Mouse (Mus musculus): ENCODE data around the gene Swi5. TPM values are rescaled to one million over a fixed set of nuclear protein-coding genes. Genes with fewer than 3 reads are reported as not detected.

Gene Swi5
- polyA plus RNA-seq, 1 experiment: not detected

GRCm38 (mm10) chr2:32258887-32259533, 28.9 kb downstream of the Swi5 start:
- WGBS: 48% methylated on average over 6 of the region's 6 CpGs
- no peak overlapping the region for H3K27ac ChIP-seq (ENCODE audit: insufficient read depth, low read depth, low read length)
- TF ChIP-seq CTCF (IDR thresholded peaks at IDR 0.05; ENCODE audit: insufficient read depth, low read depth, low read length) (no peak), POLR2A (IDR thresholded peaks at IDR 0.05; ENCODE audit: insufficient read depth, low read depth, low read length) (no peak)
- peaks cover 5% of the 10 kb centered on the region for H3K4me1 ChIP-seq (ENCODE audit: control insufficient read depth, insufficient read depth, low read length)
- H3K4me3 ChIP-seq (ENCODE audit: insufficient read depth, low read depth, low read length): peak overlapping the region; percentile 75

GRCm38 (mm10) chr2:32256273-32256672, 31.6 kb downstream of the Swi5 start:
- H3K4me1 ChIP-seq (ENCODE audit: control insufficient read depth, insufficient read depth, low read length): peaks cover 5% of the 10 kb centered on the region
- TF ChIP-seq CTCF (IDR thresholded peaks at IDR 0.05; ENCODE audit: insufficient read depth, low read depth, low read length): no peak
- TF ChIP-seq POLR2A (IDR thresholded peaks at IDR 0.05; ENCODE audit: insufficient read depth, low read depth, low read length): no peak
- WGBS: 93% methylated on average over 11 of the region's 11 CpGs
- no peak overlapping the region for H3K4me3 ChIP-seq (ENCODE audit: insufficient read depth, low read depth, low read length)
- H3K27ac ChIP-seq (ENCODE audit: insufficient read depth, low read depth, low read length): no peak overlapping the region

- Histone ChIP-seq H3K4me3 (ENCODE audit: insufficient read depth, low read depth, low read length) (no peak overlapping the region), H3K4me1 (ENCODE audit: control insufficient read depth, insufficient read depth, low read length) (peaks cover 5% of the 10 kb centered on the region; the same call in 1 of the 2 replicates), H3K27ac (ENCODE audit: insufficient read depth, low read depth, low read length) (no peak overlapping the region)
- TF ChIP-seq CTCF (IDR thresholded peaks at IDR 0.05; ENCODE audit: insufficient read depth, low read depth, low read length) (no peak), POLR2A (IDR thresholded peaks at IDR 0.05; ENCODE audit: insufficient read depth, low read depth, low read length) (no peak)
- WGBS: 75% methylated on average over 5 of the region's 5 CpGs
Measured at GRCm38 (mm10) chr2:32254563-32254962, 33.3 kb downstream of the Swi5 start.

GRCm38 (mm10) chr2:32253352-32253751, 34.5 kb downstream of the Swi5 start:
- TF ChIP-seq CTCF (IDR thresholded peaks at IDR 0.05; ENCODE audit: insufficient read depth, low read depth, low read length): no peak
- TF ChIP-seq POLR2A (IDR thresholded peaks at IDR 0.05; ENCODE audit: insufficient read depth, low read depth, low read length): no peak
- Histone ChIP-seq H3K4me1 (ENCODE audit: control insufficient read depth, insufficient read depth, low read length) (no peaks in the 10 kb centered on the region), H3K27ac (ENCODE audit: insufficient read depth, low read depth, low read length) (no peak overlapping the region), H3K4me3 (ENCODE audit: insufficient read depth, low read depth, low read length) (no peak overlapping the region)
- WGBS: 92% methylated on average over 1 of the region's 1 CpGs

- TF ChIP-seq CTCF (IDR thresholded peaks at IDR 0.05; ENCODE audit: insufficient read depth, low read depth, low read length) (no peak), POLR2A (IDR thresholded peaks at IDR 0.05; ENCODE audit: insufficient read depth, low read depth, low read length) (no peak)
- no peak overlapping the region for H3K4me3 ChIP-seq (ENCODE audit: insufficient read depth, low read depth, low read length)
- 83% methylated on average over 5 of the region's 5 CpGs for WGBS
- H3K4me1 ChIP-seq (ENCODE audit: control insufficient read depth, insufficient read depth, low read length): no peaks in the 10 kb centered on the region
- no peak overlapping the region for H3K27ac ChIP-seq (ENCODE audit: insufficient read depth, low read depth, low read length)
Measured at GRCm38 (mm10) chr2:32252658-32253057, 35.2 kb downstream of the Swi5 start.

GRCm38 (mm10) chr2:32251791-32252527, 35.9 kb downstream of the Swi5 start:
- no peak for TF ChIP-seq POLR2A (IDR thresholded peaks at IDR 0.05; ENCODE audit: insufficient read depth, low read depth, low read length)
- no peak for TF ChIP-seq CTCF (IDR thresholded peaks at IDR 0.05; ENCODE audit: insufficient read depth, low read depth, low read length)

GRCm38 (mm10) chr2:32248377-32249361, 39.2 kb downstream of the Swi5 start:
- Histone ChIP-seq H3K4me3 (ENCODE audit: insufficient read depth, low read depth, low read length) (no peak overlapping the region), H3K27ac (ENCODE audit: insufficient read depth, low read depth, low read length) (no peak overlapping the region), H3K4me1 (ENCODE audit: control insufficient read depth, insufficient read depth, low read length) (no peaks in the 10 kb centered on the region)
- 67% methylated on average over 10 of the region's 10 CpGs for WGBS
- TF ChIP-seq CTCF (IDR thresholded peaks at IDR 0.05; ENCODE audit: insufficient read depth, low read depth, low read length): no peak
- TF ChIP-seq POLR2A (IDR thresholded peaks at IDR 0.05; ENCODE audit: insufficient read depth, low read depth, low read length): no peak

More at GRCm38 (mm10) chr2:32251791-32252527, 35.9 kb downstream of the Swi5 start:
- no peak overlapping the region for H3K27ac ChIP-seq (ENCODE audit: insufficient read depth, low read depth, low read length)
- WGBS: 83% methylated on average over 12 of the region's 12 CpGs
- H3K4me1 ChIP-seq (ENCODE audit: control insufficient read depth, insufficient read depth, low read length): no peaks in the 10 kb centered on the region
- H3K4me3 ChIP-seq (ENCODE audit: insufficient read depth, low read depth, low read length): no peak overlapping the region

- H3K4me1 ChIP-seq (ENCODE audit: control insufficient read depth, insufficient read depth, low read length): no peaks in the 10 kb centered on the region
- H3K4me3 ChIP-seq (ENCODE audit: insufficient read depth, low read depth, low read length): no peak overlapping the region
- H3K27ac ChIP-seq (ENCODE audit: insufficient read depth, low read depth, low read length): no peak overlapping the region
- 81% methylated on average over 4 of the region's 4 CpGs for WGBS
- TF ChIP-seq CTCF (IDR thresholded peaks at IDR 0.05; ENCODE audit: insufficient read depth, low read depth, low read length) (no peak), POLR2A (IDR thresholded peaks at IDR 0.05; ENCODE audit: insufficient read depth, low read depth, low read length) (no peak)
Measured at GRCm38 (mm10) chr2:32246741-32247140, 41.1 kb downstream of the Swi5 start.
